Mouse (Mus musculus): ENCODE measurements around the gene Rgs8. TPM values are rescaled to one million over a fixed set of nuclear protein-coding genes. Genes with fewer than 3 reads are reported as not detected.

Rgs8 gene
- polyA plus RNA-seq, 1 experiment from 2014 or later, result 17.0 TPM

GRCm38 (mm10) chr1:153739437-153740015 is 86.7 kb downstream of the Rgs8 start:
- H3K9ac ChIP-seq, result no peak overlapping the region
- H3K27me3 ChIP-seq (replicated peaks), result 0 out of 2 replicates have a peak, but pooled peaks cover 3% of the 10 kb centered on the region
- no peaks in the 10 kb centered on the region for H3K9me3 ChIP-seq
- ATAC-seq (ENCODE audit: low FRiP score, low read depth), result no peak
- H3K36me3 ChIP-seq, result peaks cover 13% of the 10 kb centered on the region; the same call in 1 of the 2 replicates
- 16% methylated on average over 13 of the region's 13 CpGs for WGBS
- peaks cover 45% of the 10 kb centered on the region for H3K4me1 ChIP-seq
- peak overlapping the region; percentile 71 for H3K4me2 ChIP-seq (replicated peaks)
- no peak overlapping the region for H3K27ac ChIP-seq
- peak overlapping the region; percentile 44 for H3K4me3 ChIP-seq

- Histone ChIP-seq H3K4me1 (peaks cover 49% of the 10 kb centered on the region), H3K27ac (no peak within 1 kb of the TSS), H3K4me2 (replicated peaks) (peak within 1 kb of the TSS; percentile 71), H3K4me3 (peak within 1 kb of the TSS; percentile 44), H3K9me3 (no peaks in the 10 kb centered on the region), H3K36me3 (peaks cover 13% of the 10 kb centered on the region; the same call in 1 of the 2 replicates), H3K27me3 (replicated peaks) (0 out of 2 replicates have a peak, but pooled peaks cover 3% of the 10 kb centered on the region), H3K9ac (peak within 1 kb of the TSS; percentile 53)
- peak; percentile 67 for ATAC-seq (ENCODE audit: low FRiP score, low read depth)
- under 1% methylated on average over 28 of the region's 28 CpGs for WGBS
Measured at GRCm38 (mm10) chr1:153740145-153740544, 87.3 kb downstream of the Rgs8 start, which contains the start of gene Rgs16. Gene Rgs16, plus strand, starts transcription at chr1:153740349.

GRCm38 (mm10) chr1:153740775-153741400 is 88.1 kb downstream of the Rgs8 start:
- Histone ChIP-seq H3K36me3 (peaks cover 13% of the 10 kb centered on the region; the same call in 1 of the 2 replicates), H3K9ac (peak overlapping the region; percentile 53), H3K4me2 (replicated peaks) (peak overlapping the region; percentile 71), H3K4me3 (peak overlapping the region; percentile 44), H3K9me3 (no peaks in the 10 kb centered on the region), H3K27me3 (replicated peaks) (0 out of 2 replicates have a peak, but pooled peaks cover 3% of the 10 kb centered on the region), H3K4me1 (peaks cover 49% of the 10 kb centered on the region), H3K27ac (no peak overlapping the region)
- ATAC-seq (ENCODE audit: low FRiP score, low read depth), result no peak
- 28% methylated on average over 12 of the region's 12 CpGs for WGBS

- H3K4me1 ChIP-seq, result peaks cover 51% of the 10 kb centered on the region
- peak overlapping the region; percentile 53 for H3K9ac ChIP-seq
- H3K4me2 ChIP-seq (replicated peaks), result peak overlapping the region; percentile 71
- 0 out of 2 replicates have a peak overlapping the region, but pooled peaks have one; percentile 26 for H3K27ac ChIP-seq
- WGBS, result 56% methylated on average over 18 of the region's 18 CpGs
- H3K4me3 ChIP-seq, result peak overlapping the region; percentile 44
- H3K36me3 ChIP-seq, result peaks cover 13% of the 10 kb centered on the region; the same call in 1 of the 2 replicates
- 0 out of 2 replicates have a peak, but pooled peaks cover 3% of the 10 kb centered on the region for H3K27me3 ChIP-seq (replicated peaks)
- ATAC-seq (ENCODE audit: low FRiP score, low read depth), result no peak
- no peaks in the 10 kb centered on the region for H3K9me3 ChIP-seq
Measured at GRCm38 (mm10) chr1:153741551-153742316, 88.9 kb downstream of the Rgs8 start.

GRCm38 (mm10) chr1:153742374-153743155 is 89.7 kb downstream of the Rgs8 start:
- Histone ChIP-seq H3K4me3 (peak overlapping the region; percentile 44), H3K9me3 (no peaks in the 10 kb centered on the region), H3K9ac (no peak overlapping the region; the same call in 1 of the 2 replicates), H3K4me1 (peaks cover 44% of the 10 kb centered on the region), H3K27ac (no peak overlapping the region), H3K36me3 (peaks cover 13% of the 10 kb centered on the region; the same call in 1 of the 2 replicates), H3K27me3 (replicated peaks) (0 out of 2 replicates have a peak, but pooled peaks cover 3% of the 10 kb centered on the region), H3K4me2 (replicated peaks) (peak overlapping the region; percentile 71)
- no peak for ATAC-seq (ENCODE audit: low FRiP score, low read depth)
- 58% methylated on average over 11 of the region's 11 CpGs for WGBS

GRCm38 (mm10) chr1:153746119-153746670 is 93.4 kb downstream of the Rgs8 start:
- Histone ChIP-seq H3K9ac (no peak overlapping the region), H3K9me3 (no peaks in the 10 kb centered on the region), H3K36me3 (peaks cover 13% of the 10 kb centered on the region; the same call in 1 of the 2 replicates), H3K4me3 (no peak overlapping the region), H3K27ac (no peak overlapping the region), H3K4me1 (peaks cover 52% of the 10 kb centered on the region), H3K4me2 (replicated peaks) (no peak overlapping the region), H3K27me3 (replicated peaks) (no peaks in the 10 kb centered on the region)
- 64% methylated on average over 14 of the region's 14 CpGs for WGBS
- ATAC-seq (ENCODE audit: low FRiP score, low read depth), result peak; percentile 39

GRCm38 (mm10) chr1:153746728-153747127 is 93.9 kb downstream of the Rgs8 start:
- H3K4me3 ChIP-seq, result no peak overlapping the region
- H3K4me2 ChIP-seq (replicated peaks), result no peak overlapping the region
- no peak overlapping the region for H3K27ac ChIP-seq
- peaks cover 53% of the 10 kb centered on the region for H3K4me1 ChIP-seq
- H3K27me3 ChIP-seq (replicated peaks), result no peaks in the 10 kb centered on the region
- H3K9ac ChIP-seq, result no peak overlapping the region
- no peaks in the 10 kb centered on the region for H3K9me3 ChIP-seq
- 3% methylated on average over 12 of the region's 12 CpGs for WGBS
- ATAC-seq (ENCODE audit: low FRiP score, low read depth), result 0 out of 2 replicates have a peak, but pooled peaks have one; percentile 15
- H3K36me3 ChIP-seq, result peaks cover 13% of the 10 kb centered on the region; the same call in 1 of the 2 replicates

GRCm38 (mm10) chr1:153747861-153748530 is 95.2 kb downstream of the Rgs8 start:
- Histone ChIP-seq H3K4me2 (replicated peaks) (peak overlapping the region; percentile 62; the same call in 1 of the 2 replicates), H3K36me3 (peaks cover 13% of the 10 kb centered on the region; the same call in 1 of the 2 replicates), H3K9me3 (no peaks in the 10 kb centered on the region), H3K27ac (no peak overlapping the region), H3K9ac (no peak overlapping the region), H3K27me3 (replicated peaks) (no peaks in the 10 kb centered on the region), H3K4me1 (peaks cover 53% of the 10 kb centered on the region), H3K4me3 (no peak overlapping the region)
- ATAC-seq (ENCODE audit: low FRiP score, low read depth), result no peak
- 78% methylated on average over 12 of the region's 12 CpGs for WGBS

GRCm38 (mm10) chr1:153748549-153748948 is 95.7 kb downstream of the Rgs8 start:
- peaks cover 51% of the 10 kb centered on the region for H3K4me1 ChIP-seq
- peak; percentile 51 for ATAC-seq (ENCODE audit: low FRiP score, low read depth)
- no peak overlapping the region for H3K27ac ChIP-seq
- H3K9me3 ChIP-seq, result no peaks in the 10 kb centered on the region
- H3K4me3 ChIP-seq, result no peak overlapping the region
- WGBS, result 0% methylated on average over 1 of the region's 1 CpGs
- H3K36me3 ChIP-seq, result peaks cover 10% of the 10 kb centered on the region; the same call in 1 of the 2 replicates
- peak overlapping the region; percentile 62; the same call in 1 of the 2 replicates for H3K4me2 ChIP-seq (replicated peaks)
- H3K27me3 ChIP-seq (replicated peaks), result no peaks in the 10 kb centered on the region
- H3K9ac ChIP-seq, result no peak overlapping the region

- peaks cover 43% of the 10 kb centered on the region for H3K4me1 ChIP-seq
- peak; percentile 59 for ATAC-seq (ENCODE audit: low FRiP score, low read depth)
- H3K27ac ChIP-seq, result peak within 1 kb of the TSS; percentile 42; the same call in 1 of the 2 replicates
- peaks cover 8% of the 10 kb centered on the region for H3K36me3 ChIP-seq
- peak within 1 kb of the TSS; percentile 66 for H3K9ac ChIP-seq
- peak within 1 kb of the TSS; percentile 33 for H3K4me3 ChIP-seq
- no peaks in the 10 kb centered on the region for H3K27me3 ChIP-seq (replicated peaks)
- whole genome bisulfite sequencing, result 4% methylated on average over 18 of the region's 18 CpGs
- H3K4me2 ChIP-seq (replicated peaks), result peak within 1 kb of the TSS; percentile 62
- no peaks in the 10 kb centered on the region for H3K9me3 ChIP-seq
Measured at GRCm38 (mm10) chr1:153749211-153749801, 96.5 kb downstream of the Rgs8 start, which contains the start of gene Rnasel. Gene Rnasel, plus strand, starts transcription at chr1:153749426.

Measured in neural tube, embryonic 12.5 days (tissue).